Mouse (Mus musculus) ES-CJ7 (cell line): ENCODE measurements around the gene Nphp3.

Experiments used
- DNase-seq: peaks from one replicate; pipeline ENCODE4 v3.0.0; 2011; ENCODE audit warnings: low read depth, low spot score

The Nphp3 gene

DNA sequence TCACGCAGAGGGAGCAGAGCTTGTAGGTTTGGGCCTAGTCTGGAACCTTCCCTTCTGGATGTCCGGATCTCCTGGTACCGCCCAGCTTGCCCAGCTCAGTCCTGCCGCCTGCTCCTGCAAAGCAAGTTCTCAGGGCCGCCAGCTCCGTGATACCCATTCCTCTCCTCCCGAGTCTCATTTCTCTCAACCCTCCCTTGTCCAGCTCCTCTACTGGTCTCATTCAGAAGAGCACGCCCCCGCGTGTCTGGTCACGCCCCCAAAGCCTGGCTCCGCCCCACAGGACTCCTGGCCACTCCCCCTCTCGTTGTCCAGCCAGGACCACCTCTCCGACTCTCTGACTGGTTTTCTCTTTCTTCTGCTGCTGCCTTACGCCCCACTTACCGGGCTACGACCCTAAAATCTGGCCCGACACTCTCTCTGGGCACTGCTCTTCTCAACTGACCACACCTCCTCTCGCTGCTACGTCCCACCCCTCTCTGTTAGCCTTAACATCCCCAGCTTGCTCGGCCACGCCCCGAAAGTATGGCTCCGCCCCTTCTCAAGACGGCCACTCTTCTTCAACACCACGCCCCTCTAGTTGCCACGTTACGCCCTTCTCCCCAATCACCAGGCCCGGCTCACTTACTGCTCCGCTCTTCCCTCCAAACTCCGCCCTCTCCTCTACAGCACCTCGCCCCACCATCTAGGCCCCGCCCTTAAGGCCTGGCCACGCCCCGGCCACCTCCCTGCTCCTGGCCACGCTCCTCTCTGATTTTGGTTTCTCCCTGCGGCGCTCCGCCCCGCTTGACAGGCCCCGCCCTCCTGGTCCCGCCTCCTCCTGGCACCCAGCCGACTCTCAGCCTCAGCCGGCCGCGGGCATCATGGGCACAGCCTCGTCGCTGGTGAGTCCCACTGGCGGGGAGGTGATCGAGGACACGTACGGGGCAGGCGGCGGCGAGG, at the start of gene Nphp3:
Nphp3 (plus strand) TSS at position 624 of the 939 bp plus-strand sequence.
- DNase-seq = peak; percentile 100

DNA sequence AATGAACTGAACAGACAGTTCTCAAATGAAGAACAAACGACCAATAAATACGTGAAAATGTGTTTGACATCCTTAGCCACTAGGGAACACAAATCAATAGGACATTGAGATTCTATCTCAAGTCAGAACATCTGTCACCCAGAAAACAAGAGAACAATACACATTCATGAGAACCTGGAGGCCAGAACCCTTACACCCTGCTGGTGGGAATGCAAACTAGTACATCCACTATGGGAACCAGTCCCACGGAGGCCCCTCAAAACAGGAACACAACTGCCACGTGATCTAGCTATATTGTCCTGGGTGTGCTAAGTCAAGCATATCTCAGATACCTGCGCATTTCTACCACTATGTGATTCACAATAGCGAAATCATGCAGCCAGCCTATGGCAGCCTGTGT, 43.6 kb upstream of the Nphp3 start:
- no peak for DNase-seq

DNA sequence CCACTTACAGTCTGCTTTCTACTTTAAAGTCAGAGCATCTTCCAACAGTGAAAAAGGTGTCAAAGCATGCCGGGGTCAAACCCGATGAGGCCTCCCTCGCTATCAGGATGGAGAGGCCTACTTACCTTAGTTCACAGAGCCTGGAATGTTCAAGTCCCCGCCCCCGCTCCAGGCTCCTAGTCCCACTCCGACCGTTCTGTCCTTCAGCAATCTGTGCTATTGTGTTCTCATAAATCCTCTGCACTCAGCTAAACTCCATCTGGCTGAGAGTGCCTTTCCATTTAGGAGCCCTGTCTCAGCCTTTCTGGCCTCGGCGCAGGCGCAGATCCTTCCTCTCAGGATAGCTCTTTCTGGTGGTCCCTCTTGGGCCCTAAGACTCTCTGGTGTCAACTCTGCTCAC, 42.4 kb upstream of the Nphp3 start:
- DNase-seq = no peak

DNA sequence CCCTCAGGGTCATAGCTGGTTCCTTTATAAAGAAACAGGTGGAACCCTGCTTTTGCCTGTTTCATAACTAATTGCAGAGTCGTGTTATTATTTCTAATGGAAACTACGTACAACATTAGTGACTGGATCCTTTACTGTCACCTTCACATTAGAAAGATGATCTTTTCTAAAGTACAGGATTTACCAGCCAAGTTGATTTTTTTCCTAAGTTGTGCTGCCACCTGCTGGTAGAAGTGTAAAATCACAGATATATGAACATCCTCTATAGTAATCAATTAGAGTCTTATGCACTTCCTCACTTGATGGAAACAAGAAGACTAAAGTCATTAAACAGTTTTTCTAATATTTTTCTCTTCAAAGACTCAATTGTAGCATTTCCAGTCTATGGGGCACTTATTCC, 5.8 kb upstream of the Nphp3 start:
- DNase-seq = peak; percentile 49

DNA sequence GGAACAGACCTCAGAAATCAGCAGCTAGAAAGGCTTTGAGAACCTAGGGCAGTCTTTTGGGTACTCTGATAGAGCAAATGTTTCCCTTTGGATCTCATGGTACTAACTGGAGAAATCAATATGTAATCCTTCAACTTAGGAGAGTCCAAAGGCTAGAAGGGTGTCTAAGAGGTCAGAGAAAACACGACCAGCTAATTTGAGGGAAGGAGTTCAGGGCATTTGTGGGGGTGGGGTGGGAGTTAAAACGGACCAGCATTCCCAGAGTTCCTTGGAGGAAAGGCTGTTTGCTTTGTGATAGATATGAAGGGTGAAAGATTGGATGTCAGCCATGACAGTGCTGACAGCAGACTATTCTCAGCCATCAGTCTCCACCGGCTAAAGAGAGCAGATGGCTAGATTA, 1.7 kb upstream of the Nphp3 start:
- DNase-seq = no peak

DNA sequence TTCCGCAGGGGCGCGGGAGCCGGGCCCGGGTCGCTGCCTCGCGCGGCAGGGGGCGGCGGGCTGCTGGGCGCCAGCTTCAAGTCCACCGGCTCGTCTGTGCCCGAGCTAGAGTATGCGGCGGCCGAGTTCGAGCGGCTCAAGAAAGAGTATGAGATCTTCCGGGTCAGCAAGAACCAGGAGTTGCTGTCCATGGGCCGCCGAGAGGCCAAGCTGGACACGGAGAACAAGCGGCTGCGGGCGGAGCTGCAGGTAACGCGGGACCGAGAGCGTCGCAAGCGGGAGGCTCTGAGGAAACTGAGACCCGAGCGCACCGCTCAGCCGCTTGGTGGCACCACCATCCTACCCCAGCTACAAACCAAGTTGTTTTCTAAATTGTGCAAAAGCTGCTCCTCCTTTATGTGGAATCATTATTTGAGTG, 578 bp downstream of the Nphp3 start:
- DNase-seq = peak; percentile 82

DNA sequence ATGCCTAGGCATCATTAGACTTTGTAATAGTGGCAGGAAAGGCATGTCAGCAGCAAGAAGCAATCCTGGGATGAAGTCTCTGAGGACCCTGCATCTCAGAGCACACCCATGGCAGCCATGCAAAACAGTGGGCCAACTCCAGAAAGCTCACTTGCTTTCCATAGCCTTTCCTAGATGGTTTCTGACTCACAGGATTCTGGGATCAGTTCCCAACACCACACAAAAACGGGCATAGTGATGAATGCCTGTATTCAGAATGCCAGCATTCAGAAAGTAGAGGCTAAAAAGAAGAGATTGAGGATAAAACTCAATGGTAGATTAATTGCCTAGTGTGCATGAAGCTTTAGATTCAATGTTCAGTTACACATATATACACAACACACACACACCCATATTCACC, 12.2 kb downstream of the Nphp3 start:
- DNase-seq = no peak

DNA sequence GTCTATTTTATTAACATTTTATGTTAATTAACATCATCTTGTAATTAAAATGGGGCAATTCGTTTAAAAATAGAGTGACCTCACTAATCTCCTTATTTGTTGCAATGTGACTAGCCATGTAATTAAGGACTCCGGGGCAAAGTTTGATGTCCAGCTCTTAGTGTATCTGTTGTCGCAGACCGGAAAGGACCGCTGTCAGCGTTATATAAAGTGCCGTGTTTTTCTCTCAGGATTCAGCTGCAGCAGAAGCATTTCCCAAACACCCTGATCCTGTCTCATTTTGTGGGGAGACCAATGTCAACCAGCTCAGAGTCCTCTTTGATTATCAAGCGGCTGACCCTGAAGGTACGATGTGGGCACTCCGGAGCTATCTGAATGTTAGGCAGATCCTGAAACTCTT, 18.7 kb downstream of the Nphp3 start:
- no peak for DNase-seq

DNA sequence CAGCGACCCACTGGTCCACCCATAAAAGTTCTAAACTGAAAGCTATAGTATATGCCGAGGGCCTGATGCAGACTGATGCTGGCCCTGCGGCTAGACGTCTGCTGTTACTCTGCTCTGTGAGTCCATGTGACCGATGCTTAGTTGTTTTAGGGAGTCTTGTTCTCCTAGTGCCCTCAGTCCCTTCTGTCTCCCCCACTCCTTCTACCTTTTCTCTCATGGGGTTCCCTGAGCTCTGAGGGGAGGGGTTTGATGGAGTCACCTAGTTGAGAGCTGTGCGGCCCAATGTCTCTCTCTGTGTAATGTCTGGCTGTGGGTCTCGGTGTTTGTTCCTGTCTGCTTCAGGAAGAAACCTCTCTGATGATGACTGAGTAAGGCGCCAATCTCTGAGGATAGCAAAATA, 24.8 kb downstream of the Nphp3 start:
- no peak for DNase-seq

DNA sequence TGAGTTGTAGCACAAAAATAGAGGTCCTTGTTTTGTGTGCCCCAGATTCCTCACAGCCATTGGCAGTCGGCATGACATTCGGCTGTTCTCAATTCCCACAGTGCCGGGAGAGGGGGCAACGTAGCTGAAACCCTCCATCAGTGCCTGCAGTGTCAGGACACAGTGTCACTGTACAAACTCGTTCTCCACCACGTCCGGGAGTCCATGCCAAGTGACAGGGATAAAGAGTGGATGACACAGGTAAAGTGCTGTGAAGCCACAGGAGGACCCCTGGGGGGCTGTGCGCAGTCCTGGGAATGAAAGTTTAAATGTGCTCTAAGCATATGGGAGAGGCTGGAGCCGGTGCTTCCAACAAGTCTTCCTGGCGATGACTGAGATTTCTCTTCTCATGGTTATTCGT, 27.5 kb downstream of the Nphp3 start:
- no peak for DNase-seq

DNA sequence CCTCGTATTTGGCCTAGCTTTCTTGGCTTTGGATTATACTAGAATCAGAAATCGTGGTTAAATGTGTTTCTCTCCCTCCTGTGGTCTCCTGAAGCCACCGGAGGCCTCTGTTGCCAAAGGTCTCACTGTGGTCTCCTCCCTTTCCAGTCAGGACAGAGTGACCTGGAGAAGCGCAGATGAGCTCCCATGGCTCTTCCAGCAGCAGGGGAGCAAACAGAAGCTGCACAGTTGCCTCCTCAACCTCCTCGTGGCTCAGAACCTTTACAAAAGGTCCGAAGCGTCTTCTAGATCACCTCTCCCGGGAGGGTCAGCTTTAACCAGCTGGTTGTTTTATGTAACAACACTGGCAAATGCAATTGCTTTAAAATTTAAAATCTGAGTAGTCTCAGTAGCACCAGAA, 31.9 kb downstream of the Nphp3 start:
- DNase-seq = no peak

DNA sequence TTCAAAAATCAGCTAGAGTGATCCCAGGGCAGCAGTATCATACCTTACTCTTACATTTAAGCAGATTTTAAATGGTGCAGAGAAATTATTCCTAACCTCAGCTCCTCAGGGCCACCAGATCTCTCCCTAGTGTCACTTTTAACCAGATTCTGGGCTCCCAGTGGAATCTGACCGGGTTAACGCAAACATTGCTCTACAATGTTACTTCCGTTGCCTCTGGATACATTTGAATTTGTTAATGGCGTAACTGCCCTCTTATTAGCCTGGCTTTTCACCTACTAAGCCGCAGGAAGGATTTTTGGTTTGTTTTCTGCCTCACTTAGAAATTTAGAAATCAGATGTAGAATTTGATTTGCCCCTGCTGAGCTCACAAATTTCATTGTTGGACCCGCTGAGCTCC, 32.4 kb downstream of the Nphp3 start:
- no peak for DNase-seq

DNA sequence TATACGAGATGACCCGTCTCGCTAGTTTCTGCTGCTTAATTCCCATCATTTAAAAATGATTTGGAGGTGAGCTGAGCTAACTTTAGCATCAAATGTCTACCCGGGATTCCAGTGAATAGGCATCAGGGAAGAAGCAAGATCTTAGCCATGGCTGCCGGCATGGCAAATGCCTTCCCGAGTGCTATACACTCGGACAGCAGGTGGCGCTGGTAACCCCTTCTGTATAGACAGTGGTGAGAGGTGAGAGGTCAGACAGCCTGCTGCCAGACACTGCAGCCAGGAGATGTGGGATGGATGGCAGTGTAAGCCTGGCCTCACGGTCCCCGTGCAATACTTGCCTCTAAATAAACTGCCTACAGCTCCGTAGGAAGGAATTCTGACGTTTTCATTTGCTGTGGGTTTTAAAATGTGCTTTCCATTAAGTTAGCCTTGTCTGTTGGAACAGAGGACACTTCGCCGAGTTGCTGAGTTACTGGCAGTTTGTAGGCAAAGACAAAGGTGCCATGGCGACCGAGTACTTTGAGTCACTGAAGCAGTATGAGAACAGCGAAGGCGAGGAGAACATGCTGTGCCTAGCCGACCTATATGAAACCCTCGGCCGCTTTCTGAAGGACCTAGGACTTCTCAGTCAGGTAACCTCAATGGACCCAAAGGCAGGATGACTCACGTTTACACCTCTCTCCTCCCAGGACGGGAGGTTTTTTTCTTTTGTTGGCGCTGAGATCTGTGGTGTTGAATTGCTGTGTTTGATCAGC, 33.1 kb downstream of the Nphp3 start:
- DNase-seq = peak; percentile 94

DNA sequence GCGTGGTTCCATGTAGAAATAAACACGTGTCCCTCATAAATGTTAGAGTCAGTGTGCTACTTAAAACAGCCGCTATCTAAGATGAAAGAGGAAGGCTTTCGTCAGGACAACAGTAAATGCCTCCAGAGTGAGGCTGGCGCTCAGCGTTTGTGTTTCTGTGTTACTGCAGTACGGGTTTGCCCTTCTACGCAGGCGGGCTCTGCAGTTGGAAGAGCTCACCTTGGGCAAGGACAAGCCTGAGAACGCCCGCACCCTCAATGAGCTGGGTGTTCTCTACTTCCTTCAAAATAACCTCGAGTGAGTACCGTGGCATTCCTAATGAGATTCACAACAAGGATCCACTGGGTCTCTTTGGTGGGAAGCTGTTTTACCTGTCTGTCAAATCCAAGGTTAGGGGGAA, 35.9 kb downstream of the Nphp3 start:
- DNase-seq = peak; percentile 25

DNA sequence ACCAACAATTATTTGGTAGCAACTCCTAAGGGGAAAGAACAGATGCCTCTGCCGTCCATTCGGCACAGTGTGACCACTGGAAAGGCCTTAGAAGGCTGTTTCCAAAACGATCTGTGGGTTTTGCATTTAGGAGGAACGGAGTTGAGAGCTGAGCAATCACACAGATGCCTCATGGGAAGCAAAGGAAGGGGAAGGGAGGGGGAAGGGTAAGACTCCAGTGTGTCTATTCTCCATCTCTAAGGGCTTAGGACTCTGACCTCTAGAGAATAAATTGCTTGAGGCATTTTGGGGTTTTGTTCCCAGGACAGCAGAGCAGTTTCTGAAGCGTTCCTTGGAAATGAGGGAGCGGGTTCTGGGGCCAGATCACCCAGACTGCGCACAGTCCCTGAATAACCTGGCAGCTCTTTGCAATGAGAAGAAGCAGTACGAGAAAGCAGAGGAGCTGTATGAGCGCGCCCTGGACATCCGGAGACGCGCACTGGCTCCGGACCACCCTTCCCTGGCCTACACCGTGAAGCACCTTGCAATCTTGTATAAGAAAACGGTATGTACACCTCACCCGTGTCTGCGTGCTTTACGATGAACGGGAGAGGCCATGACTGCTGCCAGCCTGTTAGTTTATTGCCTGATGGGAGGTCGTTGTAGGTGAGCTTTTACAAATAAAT, 36.8 kb downstream of the Nphp3 start:
- DNase-seq = peak; percentile 55

DNA sequence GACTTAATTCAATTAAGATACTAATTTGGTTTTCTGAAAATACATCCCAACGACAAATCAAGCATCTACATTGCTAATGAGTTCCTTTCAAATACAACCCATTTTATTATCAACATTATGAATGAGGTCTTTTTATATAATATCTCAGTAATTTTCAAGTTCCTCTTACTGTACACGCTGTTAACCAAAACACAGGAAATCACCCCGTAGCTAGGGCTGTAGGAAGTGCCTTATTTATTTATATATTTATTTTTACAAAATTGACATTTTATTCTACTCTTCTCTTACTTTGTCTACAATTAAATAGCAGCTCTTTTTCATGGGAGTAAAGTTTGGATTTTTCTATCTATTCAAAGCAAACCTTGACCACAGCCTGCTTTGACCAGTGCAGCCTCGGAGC, 37.4 kb downstream of the Nphp3 start:
- DNase-seq = no peak

DNA sequence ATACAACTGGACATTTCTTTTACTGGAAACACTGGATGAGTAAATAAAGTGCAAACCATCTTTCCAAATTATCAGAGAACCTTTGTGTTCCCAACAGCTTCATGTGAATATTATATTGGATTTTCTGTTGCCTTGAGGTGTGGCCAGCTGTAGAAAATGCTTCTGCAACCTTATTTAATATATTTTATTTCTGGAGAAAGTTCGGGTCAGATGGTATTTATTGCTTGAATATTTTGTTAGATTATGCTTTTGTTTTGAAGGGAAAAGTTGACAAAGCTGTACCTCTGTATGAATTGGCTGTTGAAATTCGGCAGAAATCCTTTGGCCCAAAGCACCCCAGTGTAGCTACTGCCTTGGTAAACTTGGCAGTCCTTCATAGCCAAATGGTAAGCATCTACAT, 38.0 kb downstream of the Nphp3 start, which contains the start of gene Gm28305:
Gm28305 (plus strand) TSS at position 301 of the 400 bp plus-strand sequence.
- no peak for DNase-seq

DNA sequence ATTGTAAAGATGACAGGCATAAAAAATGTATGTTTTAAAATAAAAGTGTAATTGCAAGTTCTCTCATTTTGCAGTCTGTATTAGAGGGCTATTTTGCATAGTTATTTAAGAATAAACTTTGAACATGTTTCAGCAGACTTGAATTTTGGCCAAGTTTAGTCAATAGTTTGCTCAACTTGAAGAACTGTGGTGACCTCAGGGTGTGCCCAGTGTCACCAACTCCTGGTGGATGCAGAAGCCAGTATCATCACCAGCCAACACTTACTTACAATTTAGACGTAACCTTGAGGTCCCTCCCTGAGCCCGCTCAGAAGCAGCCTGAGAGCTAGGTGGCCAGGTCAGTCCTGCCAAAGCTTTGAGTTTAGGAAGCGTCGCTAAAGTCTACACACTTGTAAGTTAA, 41.3 kb downstream of the Nphp3 start:
- DNase-seq = no peak

DNA sequence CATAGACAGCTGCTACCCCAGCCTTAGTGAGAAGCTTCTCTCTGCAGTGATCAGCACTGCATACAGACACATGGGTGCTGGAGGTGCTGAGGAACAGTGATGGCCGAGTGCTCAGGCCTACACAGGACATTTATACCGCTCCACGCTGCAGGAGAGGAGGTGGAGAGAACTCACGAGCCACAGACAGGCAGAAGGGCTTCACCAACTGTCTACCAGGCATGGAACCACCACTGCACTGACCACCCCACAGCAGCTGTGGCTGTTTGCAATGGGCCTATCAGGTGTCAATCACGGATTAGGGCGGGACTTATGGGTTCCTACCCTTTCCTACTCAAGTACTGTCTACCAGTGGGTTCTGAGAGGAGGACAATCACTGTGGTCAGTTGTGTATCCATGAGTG, 48.7 kb downstream of the Nphp3 start:
- no peak for DNase-seq

DNA sequence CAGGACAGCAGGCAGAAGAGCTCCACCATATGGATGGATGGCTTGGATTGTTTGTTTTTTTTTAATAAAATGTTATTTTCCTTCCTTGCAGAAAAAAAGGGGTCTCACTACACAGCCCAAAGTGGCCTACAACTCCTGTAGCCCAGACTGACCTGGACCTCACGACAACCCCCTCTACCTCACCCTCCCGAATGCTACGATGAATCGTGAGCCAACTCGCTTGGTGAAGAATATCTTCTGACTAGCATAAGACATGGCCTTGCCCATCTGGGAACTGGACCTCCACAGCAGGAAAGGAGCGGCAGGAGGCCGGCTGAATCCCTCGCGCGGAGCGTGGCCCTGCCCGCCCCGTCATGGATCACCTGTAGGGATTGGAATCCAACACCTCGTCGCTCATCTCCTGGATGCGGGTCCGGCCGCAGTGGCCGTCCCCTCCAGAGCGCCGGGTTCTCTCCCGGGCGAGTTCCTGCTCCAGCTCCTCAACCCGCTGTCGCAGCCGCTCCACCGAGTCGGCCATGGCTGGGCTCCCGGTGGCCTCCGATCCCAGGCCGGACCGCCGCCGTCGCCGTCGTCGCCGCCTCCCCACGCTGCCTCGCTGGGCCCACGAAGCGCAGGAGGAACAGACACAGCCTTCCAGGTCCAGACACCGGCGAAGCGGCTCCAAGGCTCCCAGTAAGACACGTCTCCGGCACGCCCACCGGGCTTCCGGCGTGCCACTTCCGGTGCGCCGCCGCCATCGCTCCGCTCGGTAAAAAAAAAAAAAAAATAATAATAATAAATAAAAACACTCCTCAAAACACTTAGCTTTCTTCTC, 60.3 kb downstream of the Nphp3 start, which contains the start of gene Uba5:
Uba5 (minus strand) TSS at position 705 of the 814 bp plus-strand sequence.
- no peak for DNase-seq

DNA sequence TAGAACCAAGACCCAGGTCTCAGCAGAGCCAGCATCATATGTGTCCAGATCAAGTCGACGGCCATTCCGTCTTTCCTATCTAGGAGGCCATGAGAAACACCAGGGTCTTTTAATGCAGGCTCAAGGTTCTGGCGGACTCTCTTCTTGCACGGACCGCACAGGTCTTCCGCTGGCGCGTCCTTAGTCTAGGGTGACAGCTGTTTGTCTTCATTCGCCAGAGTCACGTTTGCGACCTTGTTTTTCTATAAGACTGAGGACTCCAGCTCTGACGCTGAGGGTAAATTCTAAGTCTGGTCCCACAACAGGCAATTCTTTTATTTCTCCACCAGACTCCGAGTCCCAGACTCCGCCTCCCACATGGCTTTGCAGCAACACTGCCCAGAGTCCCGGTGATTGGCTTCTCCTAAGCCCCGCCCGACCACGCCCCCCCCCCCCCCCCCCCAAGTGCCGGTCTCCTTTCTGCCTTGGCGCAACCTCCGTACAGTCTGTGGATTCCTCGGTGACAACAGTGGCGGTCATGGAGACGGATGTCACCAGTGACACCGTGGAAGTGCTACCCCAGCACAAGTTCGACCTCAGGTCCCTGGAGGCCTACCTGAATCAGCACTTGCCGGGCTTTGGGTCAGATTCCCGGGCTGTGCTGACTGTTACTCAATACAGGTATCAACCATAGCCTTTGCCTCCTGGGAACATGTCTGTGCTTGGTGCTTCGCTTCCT, 61.1 kb downstream of the Nphp3 start, which contains the start of gene Acad11:
Acad11 (plus strand) TSS at position 134 of the 718 bp plus-strand sequence.
- DNase-seq = peak; percentile 91
